Mouse (Mus musculus) layer of hippocampus, adult 8-10 months (tissue): ENCODE measurements at regions not wholly inside any gene's neighbourhood (a gene's known extent, or its start where the extent isn't known, plus 50 kb on each side); places are given as distances from the start of the nearest gene placed in this dataset.

Source experiments
- DNase-seq, 2 experiments: peaks; one replicate each; pipeline ENCODE4 v3.0.0; 2022; ENCODE audit warnings: low spot score in 2 of 2

- no peak for DNase-seq
These were observed 56.1 kb downstream of the Foxi3 start for GRCm38 (mm10) chr6:71012436-71012822.

GRCm38 (mm10) chr6:71012823-71013461, 56.6 kb downstream of the Foxi3 start:
- peak; percentile 4 to 30 for DNase-seq

- no peak for DNase-seq
These were observed 60.1 kb downstream of the Foxi3 start for GRCm38 (mm10) chr6:71016388-71016787.

- DNase-seq, result no peak
These were observed 65.0 kb downstream of the Foxi3 start for GRCm38 (mm10) chr6:71021353-71021752.

GRCm38 (mm10) chr6:71025472-71025871, 69.1 kb downstream of the Foxi3 start:
- DNase-seq, result no peak

- DNase-seq, result no peak
These were observed 73.3 kb downstream of the Foxi3 start for GRCm38 (mm10) chr6:71029663-71030062.

GRCm38 (mm10) chr6:71030541-71030940, 74.2 kb downstream of the Foxi3 start:
- no peak for DNase-seq

GRCm38 (mm10) chr6:71044241-71044640, 87.9 kb downstream of the Foxi3 start:
- no peak for DNase-seq

GRCm38 (mm10) chr6:71045261-71045660, 88.9 kb downstream of the Foxi3 start:
- no peak for DNase-seq

GRCm38 (mm10) chr6:71048199-71049094, 92.1 kb downstream of the Foxi3 start:
- no peak for DNase-seq

GRCm38 (mm10) chr6:71050248-71050647, 93.9 kb downstream of the Foxi3 start:
- DNase-seq, result no peak

GRCm38 (mm10) chr6:71050754-71051213, 93.5 kb downstream of the Thnsl2 start:
- no peak for DNase-seq

GRCm38 (mm10) chr6:71057209-71057858, 86.9 kb downstream of the Thnsl2 start:
- DNase-seq, result no peak

GRCm38 (mm10) chr6:71060116-71060515, 84.1 kb downstream of the Thnsl2 start:
- DNase-seq, result no peak

GRCm38 (mm10) chr6:71062980-71063379, 81.3 kb downstream of the Thnsl2 start:
- no peak for DNase-seq

GRCm38 (mm10) chr6:71065428-71065827, 78.8 kb downstream of the Thnsl2 start:
- DNase-seq, result no peak

- DNase-seq, result no peak
These were observed 75.0 kb downstream of the Thnsl2 start for GRCm38 (mm10) chr6:71069229-71069628.

GRCm38 (mm10) chr6:71074789-71075191, 69.4 kb downstream of the Thnsl2 start:
- peak in 1 of 2 experiments; percentile 28 for DNase-seq
